Mouse (Mus musculus): ENCODE data around the gene Pi16. TPM values are rescaled to one million over a fixed set of nuclear protein-coding genes. Genes with fewer than 3 reads are reported as not detected.

Gene Pi16
- polyA plus RNA-seq, 1 experiment from 2014 or later, result 4.1 TPM

- peaks cover 56% of the 10 kb centered on the region for H3K36me3 ChIP-seq (ENCODE audit: insufficient read depth, low read length)
- no peaks in the 10 kb centered on the region for H3K4me1 ChIP-seq (replicated peaks; ENCODE audit: insufficient read depth, low read length)
- no peak for TF ChIP-seq CTCF (IDR thresholded peaks at IDR 0.05; ENCODE audit: low read depth)
- no peaks in the 10 kb centered on the region for H3K9me3 ChIP-seq (replicated peaks; ENCODE audit: low read length)
- H3K9ac ChIP-seq (ENCODE audit: low read depth, low read length), result no peak overlapping the region
- 80% methylated on average over 4 of the region's 4 CpGs for WGBS
- ATAC-seq (replicated peaks; ENCODE audit: low FRiP score, low read depth) (no peak), DNase-seq (ENCODE audit: low spot score) (no peak)
- no peaks in the 10 kb centered on the region for H3K27me3 ChIP-seq (ENCODE audit: insufficient read depth, low read length)
- no peak overlapping the region for H3K4me3 ChIP-seq (replicated peaks; ENCODE audit: low read depth, low read length)
- no peak overlapping the region for H3K4me2 ChIP-seq (ENCODE audit: low read length)
- no peak overlapping the region for H3K27ac ChIP-seq
Measured at GRCm38 (mm10) chr17:29332186-29332685, 14.8 kb downstream of the Pi16 start.

GRCm38 (mm10) chr17:29336266-29336990 is 18.9 kb downstream of the Pi16 start:
- no peak for TF ChIP-seq CTCF (IDR thresholded peaks at IDR 0.05; ENCODE audit: low read depth)
- DNase-seq (ENCODE audit: low spot score) (no peak), ATAC-seq (replicated peaks; ENCODE audit: low FRiP score, low read depth) (no peak)
- H3K27ac ChIP-seq, result no peak overlapping the region
- H3K27me3 ChIP-seq (ENCODE audit: insufficient read depth, low read length), result no peaks in the 10 kb centered on the region
- H3K9me3 ChIP-seq (replicated peaks; ENCODE audit: low read length), result no peaks in the 10 kb centered on the region
- H3K4me3 ChIP-seq (replicated peaks; ENCODE audit: low read depth, low read length), result no peak overlapping the region
- no peak overlapping the region for H3K4me2 ChIP-seq (ENCODE audit: low read length)
- no peak overlapping the region for H3K9ac ChIP-seq (ENCODE audit: low read depth, low read length)
- 90% methylated on average over 19 of the region's 19 CpGs for WGBS
- H3K36me3 ChIP-seq (ENCODE audit: insufficient read depth, low read length), result peaks cover 80% of the 10 kb centered on the region
- H3K4me1 ChIP-seq (replicated peaks; ENCODE audit: insufficient read depth, low read length), result peaks cover 12% of the 10 kb centered on the region; the same call in 1 of the 2 replicates

DNA sequence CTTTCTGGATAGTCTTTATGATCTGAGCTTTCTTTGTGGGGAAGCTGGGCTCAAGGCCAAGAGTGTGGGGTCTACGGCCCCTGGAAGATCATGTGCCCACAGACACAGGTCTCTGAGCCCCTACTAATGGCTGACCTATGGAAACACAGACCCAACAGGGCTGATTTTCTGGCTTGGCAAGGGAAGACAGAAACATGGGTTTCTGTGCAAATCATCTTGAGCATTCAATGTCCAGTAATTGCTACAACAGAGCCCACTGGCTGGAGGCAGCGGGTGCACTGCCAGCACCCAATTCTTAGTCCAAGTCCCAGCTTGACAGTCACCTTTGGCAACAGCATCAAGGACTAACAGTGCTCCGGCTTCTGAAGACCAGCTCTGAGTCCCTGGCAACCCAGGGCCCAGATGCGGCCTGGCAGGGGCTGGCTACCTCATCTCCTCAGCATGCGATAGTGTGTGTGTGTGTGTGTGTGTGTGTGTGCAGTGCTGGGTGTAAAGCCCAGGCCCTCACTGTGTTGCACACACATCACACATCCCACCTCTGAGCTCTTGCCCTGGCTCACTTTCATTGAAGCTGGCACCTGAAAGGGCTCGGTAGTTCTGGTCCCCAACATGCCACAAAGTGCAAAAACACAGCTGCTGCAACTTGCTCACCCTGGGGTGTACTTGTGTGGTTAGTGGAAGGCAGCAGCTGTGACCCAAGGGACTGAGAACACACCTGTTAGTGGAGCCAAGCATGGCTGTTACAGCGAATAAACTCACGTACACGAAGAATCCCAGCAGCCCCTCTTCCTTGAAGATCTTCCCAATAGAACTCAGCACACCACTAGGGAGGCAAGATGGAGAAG is 20.7 kb downstream of the Pi16 start:
- no peaks in the 10 kb centered on the region for H3K27me3 ChIP-seq (ENCODE audit: insufficient read depth, low read length)
- DNase-seq (ENCODE audit: low spot score), result no peak
- ATAC-seq (replicated peaks; ENCODE audit: low FRiP score, low read depth), result no peak
- H3K4me1 ChIP-seq (replicated peaks; ENCODE audit: insufficient read depth, low read length), result peaks cover 26% of the 10 kb centered on the region
- no peak overlapping the region for H3K4me2 ChIP-seq (ENCODE audit: low read length)
- no peaks in the 10 kb centered on the region for H3K9me3 ChIP-seq (replicated peaks; ENCODE audit: low read length)
- H3K9ac ChIP-seq (ENCODE audit: low read depth, low read length), result no peak overlapping the region
- no peak for TF ChIP-seq CTCF (IDR thresholded peaks at IDR 0.05; ENCODE audit: low read depth)
- peaks cover 65% of the 10 kb centered on the region for H3K36me3 ChIP-seq (ENCODE audit: insufficient read depth, low read length)
- 94% methylated on average over 9 of the region's 9 CpGs for WGBS
- H3K4me3 ChIP-seq (replicated peaks; ENCODE audit: low read depth, low read length), result no peak overlapping the region
- H3K27ac ChIP-seq, result 0 out of 2 replicates have a peak overlapping the region, but pooled peaks have one; percentile 25

- H3K4me3 ChIP-seq (replicated peaks; ENCODE audit: low read depth, low read length), result no peak overlapping the region
- DNase-seq (ENCODE audit: low spot score), result peak; percentile 21
- WGBS, result 68% methylated on average over 11 of the region's 11 CpGs
- TF ChIP-seq CTCF (IDR thresholded peaks at IDR 0.05; ENCODE audit: low read depth), result no peak
- H3K9me3 ChIP-seq (replicated peaks; ENCODE audit: low read length), result no peaks in the 10 kb centered on the region
- peaks cover 26% of the 10 kb centered on the region for H3K4me1 ChIP-seq (replicated peaks; ENCODE audit: insufficient read depth, low read length)
- H3K27ac ChIP-seq, result peak overlapping the region; percentile 25
- no peak overlapping the region for H3K9ac ChIP-seq (ENCODE audit: low read depth, low read length)
- H3K36me3 ChIP-seq (ENCODE audit: insufficient read depth, low read length), result peaks cover 65% of the 10 kb centered on the region
- ATAC-seq (replicated peaks; ENCODE audit: low FRiP score, low read depth), result no peak
- no peaks in the 10 kb centered on the region for H3K27me3 ChIP-seq (ENCODE audit: insufficient read depth, low read length)
- no peak overlapping the region for H3K4me2 ChIP-seq (ENCODE audit: low read length)
Measured at GRCm38 (mm10) chr17:29339170-29339768, 21.8 kb downstream of the Pi16 start.

GRCm38 (mm10) chr17:29340406-29341261 is 23.2 kb downstream of the Pi16 start:
- ATAC-seq (replicated peaks; ENCODE audit: low FRiP score, low read depth) (0 out of 2 replicates have a peak, but pooled peaks have one; percentile 6), DNase-seq (ENCODE audit: low spot score) (peak; percentile 42)
- WGBS, result 65% methylated on average over 18 of the region's 18 CpGs
- no peaks in the 10 kb centered on the region for H3K9me3 ChIP-seq (replicated peaks; ENCODE audit: low read length)
- TF ChIP-seq CTCF (IDR thresholded peaks at IDR 0.05; ENCODE audit: low read depth), result no peak
- no peak overlapping the region for H3K4me3 ChIP-seq (replicated peaks; ENCODE audit: low read depth, low read length)
- H3K9ac ChIP-seq (ENCODE audit: low read depth, low read length), result 0 out of 2 replicates have a peak overlapping the region, but pooled peaks have one; percentile 0
- H3K36me3 ChIP-seq (ENCODE audit: insufficient read depth, low read length), result peaks cover 62% of the 10 kb centered on the region
- no peaks in the 10 kb centered on the region for H3K27me3 ChIP-seq (ENCODE audit: insufficient read depth, low read length)
- peak overlapping the region; percentile 87 for H3K27ac ChIP-seq
- peaks cover 31% of the 10 kb centered on the region for H3K4me1 ChIP-seq (replicated peaks; ENCODE audit: insufficient read depth, low read length)
- H3K4me2 ChIP-seq (ENCODE audit: low read length), result 0 out of 2 replicates have a peak overlapping the region, but pooled peaks have one; percentile 31
